Mouse (Mus musculus) layer of hippocampus, postnatal 36 days (tissue): ENCODE measurements around the gene Pklr. TPM values are rescaled to one million over a fixed set of nuclear protein-coding genes. Genes with fewer than 3 reads are reported as not detected.

Experiments
- total RNA-seq, 2 experiments: library from RNA; stranded (reverse); gene quantifications; 2 replicates each; pipeline ENCODE4 v1.2.3; 2021

Pklr gene
- total RNA-seq, 2 experiments from 2014 or later, result not detected

Other genes with a start within 250 kb of the Pklr start
- gene Msto1, start 222.1 kb upstream of the Pklr start, total RNA-seq, result 10 to 100 TPM; 22.0 to 22.1 TPM
- gene Ash1l, start 185.5 kb upstream of the Pklr start, total RNA-seq, result 10 to 100 TPM; 83.5 to 90.8 TPM
- gene Dap3, start 185.0 kb upstream of the Pklr start, total RNA-seq, result 100 to 1,000 TPM; 112 to 118 TPM
- gene Rusc1, start 42.8 kb upstream of the Pklr start, total RNA-seq, result 100 to 1,000 TPM; 129 to 137 TPM
- gene Gm43738, start 35.0 kb upstream of the Pklr start, total RNA-seq, result not detected
- gene Fdps, start 34.2 kb upstream of the Pklr start, total RNA-seq, result 10 to 100 TPM; 78.8 to 80.0 TPM
- gene Hcn3, start 24.1 kb downstream of the Pklr start, total RNA-seq, result 10 to 100 TPM; 11.8 to 12.1 TPM
- gene Clk2, start 28.7 kb downstream of the Pklr start, total RNA-seq, result 10 to 100 TPM; 52.0 to 53.4 TPM
- gene Scamp3, start 41.3 kb downstream of the Pklr start, total RNA-seq, result 10 to 100 TPM; 66.8 to 71.9 TPM
- gene Fam189b, start 47.0 kb downstream of the Pklr start, total RNA-seq, result 10 to 100 TPM; 57.8 to 71.0 TPM
- 10 to 100 TPM; 57.0 to 61.9 TPM for gene Gba, start 66.8 kb downstream of the Pklr start, total RNA-seq
- 10 to 100 TPM; 37.7 to 38.1 TPM for gene Thbs3, start 79.0 kb downstream of the Pklr start, total RNA-seq
- 10 to 100 TPM; 89.5 to 93.8 TPM for gene Mtx1, start 90.9 kb downstream of the Pklr start, total RNA-seq
- 1 to 10 TPM in 1 of 2 experiments, under 1 TPM in 1; 0.61 to 1.0 TPM for gene Muc1, start 92.9 kb downstream of the Pklr start, total RNA-seq
- gene Krtcap2, start 109.8 kb downstream of the Pklr start, total RNA-seq, result 10 to 100 TPM; 71.4 to 86.2 TPM
- 10 to 100 TPM; 86.7 to 93.7 TPM for gene Trim46, start 110.2 kb downstream of the Pklr start, total RNA-seq
- gene Dpm3, start 123.2 kb downstream of the Pklr start, total RNA-seq, result 10 to 100 TPM; 50.4 to 65.2 TPM
- 10 to 100 TPM; 44.0 to 47.1 TPM for gene Slc50a1, start 134.4 kb downstream of the Pklr start, total RNA-seq
- 1 to 10 TPM; 8.8 to 9.9 TPM for gene Efna1, start 145.0 kb downstream of the Pklr start, total RNA-seq
- 10 to 100 TPM; 67.0 to 69.9 TPM for gene Efna3, start 186.8 kb downstream of the Pklr start, total RNA-seq
- gene Efna4, start 201.9 kb downstream of the Pklr start, total RNA-seq, result under 1 TPM; 0.56 to 0.62 TPM
- 100 to 1,000 TPM; 108 to 123 TPM for gene Adam15, start 213.9 kb downstream of the Pklr start, total RNA-seq
- gene Dcst2, start 225.8 kb downstream of the Pklr start, total RNA-seq, result under 1 TPM in 1 of 2 experiments, not detected in 1; 0.43 TPM
- gene Dcst1, start 229.1 kb downstream of the Pklr start, total RNA-seq, result not detected